In the genomic region with DNA sequence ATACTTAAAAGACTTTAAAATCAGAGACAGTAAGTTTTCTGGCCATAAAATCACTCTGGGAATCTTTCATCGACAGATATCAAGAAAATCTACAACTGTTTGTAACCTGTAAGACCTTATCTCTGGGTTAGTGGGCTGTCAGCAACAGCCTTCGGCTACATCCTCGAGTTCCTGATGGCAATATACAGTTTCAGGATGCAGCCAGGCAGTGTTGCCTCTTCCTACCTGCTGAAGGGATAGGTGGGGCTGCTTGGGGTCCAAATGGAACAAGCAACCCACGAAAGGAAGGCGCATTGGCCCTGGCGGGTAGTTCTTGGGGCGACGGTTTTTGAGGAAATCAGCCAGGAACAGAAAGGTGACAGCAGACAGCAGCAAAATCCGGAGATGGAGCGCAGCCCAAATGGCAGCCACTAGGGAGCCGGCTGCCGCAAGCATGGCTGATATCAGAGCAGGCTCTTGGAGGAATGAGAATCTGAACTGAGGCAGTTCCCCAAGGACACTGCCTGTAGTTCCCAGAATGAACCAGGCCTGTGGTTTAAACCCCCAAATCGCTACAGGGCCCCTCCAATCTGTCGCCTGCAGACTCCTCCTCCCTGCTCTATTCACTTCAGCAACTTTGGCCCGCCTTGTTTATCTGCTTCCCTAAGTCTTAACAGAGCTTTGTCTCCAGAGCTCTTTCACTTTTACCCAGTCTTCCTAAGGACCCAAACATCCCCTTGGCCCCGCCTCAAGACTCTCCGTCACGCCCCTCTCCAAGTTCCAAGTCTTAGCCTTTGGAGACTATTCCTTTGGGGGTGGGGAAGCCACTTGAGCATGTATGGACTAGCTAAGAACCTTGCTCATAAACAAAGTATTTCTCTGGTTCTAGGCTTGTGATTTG, we compare ENCODE assay signal across 8 mouse cellular contexts. TPM values are rescaled to one million over a fixed set of nuclear protein-coding genes. Genes with fewer than 3 reads are reported as not detected.
DNase-seq lines count a peak whose midpoint lies in the region; ATAC-seq and TF ChIP-seq lines count a peak whose summit lies in the region.

Cyp2j9 (minus strand) TSS at position 668 of the 880 bp plus-strand sequence.

- peak; percentile 69 for DNase-seq in ES-E14 (ENCODE audit: low read depth, low spot score)
- peak; percentile 25 to 29 for DNase-seq in cerebellum, adult 18-20 months
- DNase-seq in heart, postnatal 14 days = peak; percentile 70 to 75
- DNase-seq in large intestine, adult 2 months (ENCODE audit: low read depth, low spot score) = peak; percentile 70
- DNase-seq in lung, embryonic 14.5 days = peak; percentile 92
- DNase-seq in ovary, adult 18-20 months (ENCODE audit: low spot score) = peak; percentile 72
- peak; percentile 49 for DNase-seq in urinary bladder, postnatal 25 days (ENCODE audit: low spot score)

- in situ Hi-C loops in ES-E14 (cut with MboI; ENCODE audit: low sequenced_read_pairs in 2 of 2, unreplicated experiment in 2 of 2) = no loop called here

- peak within 1 kb of the TSS; percentile 68 for H3K4me2 ChIP-seq in forebrain, embryonic 16.5 days (ENCODE audit: low read length)
- peak within 1 kb of the TSS; percentile 77 for H3K4me2 ChIP-seq in lung, embryonic 14.5 days

- H3K27ac ChIP-seq in ES-E14 (ENCODE audit: insufficient read depth, low read depth, low read length, poor library complexity, severe bottlenecking) = no peak within 1 kb of the TSS
- peak within 1 kb of the TSS; percentile 71 for H3K27ac ChIP-seq in forebrain, embryonic 16.5 days (ENCODE audit: low read length)
- H3K27ac ChIP-seq in lung, embryonic 14.5 days (ENCODE audit: low read depth) = peak within 1 kb of the TSS; percentile 81

- no peaks in the 10 kb centered on the region for H3K9me3 ChIP-seq in ES-E14 (ENCODE audit: control insufficient read depth, insufficient read depth, low read depth, low read length)
- no peaks in the 10 kb centered on the region for H3K9me3 ChIP-seq in forebrain, embryonic 16.5 days (ENCODE audit: control insufficient read depth, low read length)
- H3K9me3 ChIP-seq in lung, embryonic 14.5 days (ENCODE audit: low read depth, low read length) = no peaks in the 10 kb centered on the region

- ATAC-seq in forebrain, embryonic 16.5 days = peak; percentile 94
- ATAC-seq in lung, embryonic 14.5 days (ENCODE audit: insufficient read depth) = peak; percentile 98

- no peak for TF ChIP-seq CTCF in lung, embryonic 14.5 days (IDR thresholded peaks at IDR 0.05; ENCODE audit: low read depth)

- H3K27me3 ChIP-seq in forebrain, embryonic 16.5 days (replicated peaks; ENCODE audit: control insufficient read depth, insufficient read depth, low read length) = no peaks in the 10 kb centered on the region
- H3K27me3 ChIP-seq in lung, embryonic 14.5 days (ENCODE audit: insufficient read depth, low read length) = no peaks in the 10 kb centered on the region

- WGBS in forebrain, embryonic 16.5 days = 3% methylated on average over 18 of the region's 18 CpGs
- WGBS in large intestine, adult 2 months = 2% methylated on average over 18 of the region's 18 CpGs
- WGBS in lung, embryonic 14.5 days = 5% methylated on average over 18 of the region's 18 CpGs

- peak within 1 kb of the TSS; percentile 54 to 59 for H3K4me3 ChIP-seq in ES-E14 (ENCODE audit: insufficient read depth in 1 of 2, low read depth in 1 of 2, low read length in 2 of 2, poor library complexity in 1 of 2, severe bottlenecking in 1 of 2)
- peak within 1 kb of the TSS; percentile 44 for H3K4me3 ChIP-seq in forebrain, embryonic 16.5 days (replicated peaks; ENCODE audit: low read length)
- H3K4me3 ChIP-seq in lung, embryonic 14.5 days (ENCODE audit: low read depth, low read length) = peak within 1 kb of the TSS; percentile 41

- H3K36me3 ChIP-seq in ES-E14 (ENCODE audit: control insufficient read depth, insufficient read depth, low read length, poor library complexity, severe bottlenecking) = no peaks in the 10 kb centered on the region
- no peaks in the 10 kb centered on the region for H3K36me3 ChIP-seq in forebrain, embryonic 16.5 days (ENCODE audit: control insufficient read depth, insufficient read depth)
- H3K36me3 ChIP-seq in lung, embryonic 14.5 days (ENCODE audit: insufficient read depth) = no peaks in the 10 kb centered on the region

- H3K9ac ChIP-seq in ES-E14 (ENCODE audit: insufficient read depth, low read depth, low read length, poor library complexity, severe bottlenecking) = peak within 1 kb of the TSS; percentile 51
- H3K9ac ChIP-seq in forebrain, embryonic 16.5 days (replicated peaks; ENCODE audit: low read depth, low read length) = peak within 1 kb of the TSS; percentile 59
- H3K9ac ChIP-seq in lung, embryonic 14.5 days = peak within 1 kb of the TSS; percentile 50

- peaks cover 0 to 4% of the 10 kb centered on the region in 2 experiments; a peak in 1 of 4 replicates for H3K4me1 ChIP-seq in ES-E14 (ENCODE audit: control insufficient read depth in 2 of 2, insufficient read depth in 2 of 2, low read length in 2 of 2, poor library complexity in 1 of 2)
- H3K4me1 ChIP-seq in forebrain, embryonic 16.5 days (replicated peaks; ENCODE audit: control insufficient read depth, insufficient read depth, low read length) = peaks cover 14% of the 10 kb centered on the region
- no peaks in the 10 kb centered on the region for H3K4me1 ChIP-seq in lung, embryonic 14.5 days (ENCODE audit: insufficient read depth)

- intact Hi-C loops in heart, postnatal 14 days (cut with DNase I) = loop anchor here (5.0 kb wide), 1 partner anchor 39 kb away; the partner anchor contains the start of gene Cyp2j6

TF ChIP-seq in ES-E14, 5 proteins besides CTCF, POLR2A, EP300 and RAD21:
- TF ChIP-seq ZC3H11A (IDR thresholded peaks at IDR 0.05; ENCODE audit: borderline replicate concordance, low read depth, low read length) (no peak), HCFC1 (IDR thresholded peaks at IDR 0.05; ENCODE audit: borderline replicate concordance, insufficient read depth, low read length) (no peak), MAFK (IDR thresholded peaks at IDR 0.05; ENCODE audit: insufficient read depth, low read depth, low read length) (no peak), ZNF384 (IDR thresholded peaks at IDR 0.05; ENCODE audit: low read depth, low read length) (no peak), CHD2 (IDR thresholded peaks at IDR 0.05; ENCODE audit: low read depth, low read length) (no peak)

RNA-seq across cellular contexts. Expression of gene Cyp2j9, which starts in this region (rescaled TPM):
- 1.4 and 1.5 TPM in 2 replicates for total RNA-seq in ES-E14 (2012; rRNA removed)
- polyA plus RNA-seq in forebrain, embryonic 16.5 days (2015; fragmentation: Nextera tagmentation; extraction: Ambion mirVana) = 3.4 and 4.1 TPM in 2 replicates
- total RNA-seq in heart, postnatal 14 days (2021) = 1 to 10 TPM in 1 of 2 experiments, under 1 TPM in 1; 0.68 to 1.3 TPM
- 1.8 and 2.5 TPM in 2 replicates for polyA plus RNA-seq in large intestine, adult 2 months (2012; rRNA removed)
- 2.5 and 3.0 TPM in 2 replicates for polyA plus RNA-seq in lung, embryonic 14.5 days (2014; fragmentation: Nextera tagmentation; extraction: Ambion mirVana)

Comparison
In these comparisons a context has a peak if more than half of its experiments do, and no peak if none do; other contexts are left out.
1. DNase-seq: peak in every context shown above with its lines; median percentile 92 in lung, embryonic 14.5 days; 72 in heart, postnatal 14 days; 72 in ovary, adult 18-20 months; 70 in large intestine, adult 2 months; 69 in ES-E14; 49 in urinary bladder, postnatal 25 days; 27 in cerebellum, adult 18-20 months.